Mouse (Mus musculus) limb, embryonic 14.5 days (tissue): ENCODE results near the gene Cacna1g. TPM values are rescaled to one million over a fixed set of nuclear protein-coding genes. Genes with fewer than 3 reads are reported as not detected.

Experiments used
- ATAC-seq: fragments of 200-750 bp; cut with Nextera tagmentation; 2 replicates; pipeline ENCODE4 v1.8.0; 2017; ENCODE audit warnings: low read depth, moderate number of reproducible peaks, moderate TSS enrichment; ENCODE audit not compliant: low FRiP score
- DNase-seq: peaks from one replicate; pipeline ENCODE4 v3.0.0-alpha.2; 2015; ENCODE audit warnings: low spot score
- H3K27ac ChIP-seq: fragments of 300-500 bp; sonication (generic); replicated peaks from 2 replicates; pipeline ENCODE4 v1.5.1; 2014; ENCODE audit warnings: low read depth, mild to moderate bottlenecking, low read length, moderate library complexity, mixed read lengths
- H3K27me3 ChIP-seq: fragments of 300-500 bp; sonication (generic); 2 replicates; pipeline ENCODE4 v1.6.1; 2014; ENCODE audit warnings: low read length, mixed read lengths; ENCODE audit not compliant: control insufficient read depth, insufficient read depth
- H3K36me3 ChIP-seq: fragments of 300-500 bp; sonication (generic); 2 replicates; pipeline ENCODE4 v1.6.1; 2014; ENCODE audit warnings: mild to moderate bottlenecking, low read length, moderate library complexity, mixed read lengths; ENCODE audit not compliant: control insufficient read depth, insufficient read depth
- H3K4me1 ChIP-seq: fragments of 300-500 bp; sonication (generic); 2 replicates; pipeline ENCODE4 v1.6.1; 2014; ENCODE audit warnings: antibody characterized with exemption, low read length, mixed read lengths; ENCODE audit not compliant: control insufficient read depth, insufficient read depth
- H3K4me2 ChIP-seq: fragments of 300-500 bp; sonication (generic); replicated peaks from 2 replicates; pipeline ENCODE4 v1.6.1; 2014; ENCODE audit warnings: low read depth, mild to moderate bottlenecking, low read length, moderate library complexity; ENCODE audit not compliant: severe bottlenecking
- H3K4me3 ChIP-seq: fragments of 300-500 bp; sonication (generic); replicated peaks from 2 replicates; pipeline ENCODE4 v1.5.1; 2014; ENCODE audit warnings: low read length
- H3K9ac ChIP-seq: fragments of 300-500 bp; sonication (generic); 2 replicates; pipeline ENCODE4 v1.6.1; 2014; ENCODE audit warnings: mild to moderate bottlenecking, low read depth, low read length, moderate library complexity; ENCODE audit not compliant: severe bottlenecking
- H3K9me3 ChIP-seq: fragments of 300-500 bp; sonication (generic); 2 replicates; pipeline ENCODE4 v1.6.1; 2016; ENCODE audit warnings: low read length; ENCODE audit not compliant: control insufficient read depth
- POLR2A ChIP-seq: fragments of 200-500 bp; IDR thresholded peaks from 2 replicates; pipeline ENCODE4 v1.8.0; 2012; ENCODE audit warnings: inconsistent platforms, mild to moderate bottlenecking, moderate library complexity, borderline replicate concordance; ENCODE audit not compliant: insufficient read depth, insufficient read length; ENCODE audit errors: extremely low read depth
- WGBS: fragments of 180-500 bp; shearing (Covaris S2); extraction: QIAGEN DNeasy Blood & Tissue Kit; methylation state at CpG from one replicate; pipeline ENCODE4 v1.1.7; 2014; 5-methylcytosine and 5-hydroxymethylcytosine counted together
- polyA plus RNA-seq, 2 experiments: library from polyadenylated mRNA; depleted of rRNA in 1 of 2; stranded (reverse) in 1 of 2; unstranded in 1 of 2; fragments of >200 nt; fragmentation: Nextera tagmentation in 1 of 2; extraction: Ambion mirVana in 1 of 2; gene quantifications; 2 replicates each; pipeline versions ENCODE4 v1.2.1 to v1.2.3; 2012 to 2014

The Cacna1g gene
- polyA plus RNA-seq, 2 experiments, result 49.0 to 449 TPM

DNA sequence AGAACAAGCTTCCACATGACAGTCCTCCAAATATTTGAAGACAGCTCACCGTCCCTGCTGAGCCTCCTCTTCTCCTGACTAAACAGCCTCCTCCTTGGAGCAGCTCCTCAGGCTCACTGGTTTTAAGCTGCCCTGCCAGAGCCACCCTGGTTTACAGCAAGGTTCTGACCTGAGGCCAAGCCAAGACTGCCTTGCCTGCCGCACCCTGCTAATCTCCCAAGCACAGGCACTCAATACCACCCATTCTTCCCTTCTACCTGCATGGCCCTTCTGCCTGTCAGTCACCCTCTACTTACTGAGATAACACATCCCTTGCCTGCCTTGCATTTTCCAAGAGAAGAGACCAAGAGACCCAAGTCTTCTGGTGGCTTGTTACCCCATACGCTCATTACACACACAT, 17.7 kb downstream of the Cacna1g start:
- no peak overlapping the region for H3K27ac ChIP-seq
- DNase-seq (no peak), ATAC-seq (no peak)
- H3K27me3 ChIP-seq, result no peaks in the 10 kb centered on the region
- TF ChIP-seq POLR2A, result no peak
- no peaks in the 10 kb centered on the region for H3K9me3 ChIP-seq
- H3K4me2 ChIP-seq, result no peak overlapping the region
- peaks cover 5% of the 10 kb centered on the region; the same call in 1 of the 2 replicates for H3K4me1 ChIP-seq
- no peak overlapping the region for H3K9ac ChIP-seq
- no peak overlapping the region for H3K4me3 ChIP-seq
- H3K36me3 ChIP-seq, result peaks cover 93% of the 10 kb centered on the region
- 79% methylated on average over 3 of the region's 3 CpGs for WGBS

DNA sequence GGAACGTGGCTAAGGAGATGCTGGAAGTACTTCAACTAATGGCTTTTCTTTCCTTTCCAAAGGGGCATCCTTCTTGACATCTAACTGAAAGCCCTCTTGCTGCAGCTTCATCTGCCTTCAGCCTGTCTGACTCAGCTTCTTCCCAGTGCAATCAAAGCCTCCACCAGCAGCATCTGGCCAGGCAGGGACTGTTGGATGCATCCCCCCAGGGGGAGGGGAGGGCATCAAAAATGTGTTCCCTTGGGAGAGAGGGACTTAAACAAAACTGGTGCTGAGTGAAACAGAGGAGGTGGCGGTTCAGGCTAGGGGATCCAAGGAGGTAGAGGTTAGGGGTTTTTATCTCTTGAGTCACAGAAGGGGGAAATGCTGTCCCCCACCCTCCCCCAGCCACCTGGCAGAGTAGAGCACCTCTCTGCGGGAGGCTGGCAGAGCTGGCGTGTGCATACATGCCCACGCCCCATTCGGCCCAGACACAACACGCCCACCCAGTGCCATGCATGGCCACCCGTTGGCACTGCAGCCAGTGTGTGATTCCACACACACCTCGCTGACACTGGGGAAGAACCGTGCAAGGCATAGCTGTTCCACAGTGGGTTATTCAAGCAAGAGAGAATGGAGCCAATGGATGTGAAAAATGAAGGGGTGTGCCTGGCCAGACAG, 18.7 kb downstream of the Cacna1g start:
- Histone ChIP-seq H3K9ac (no peak overlapping the region), H3K36me3 (peaks cover 92% of the 10 kb centered on the region)
- 83% methylated on average over 10 of the region's 10 CpGs for WGBS

DNA sequence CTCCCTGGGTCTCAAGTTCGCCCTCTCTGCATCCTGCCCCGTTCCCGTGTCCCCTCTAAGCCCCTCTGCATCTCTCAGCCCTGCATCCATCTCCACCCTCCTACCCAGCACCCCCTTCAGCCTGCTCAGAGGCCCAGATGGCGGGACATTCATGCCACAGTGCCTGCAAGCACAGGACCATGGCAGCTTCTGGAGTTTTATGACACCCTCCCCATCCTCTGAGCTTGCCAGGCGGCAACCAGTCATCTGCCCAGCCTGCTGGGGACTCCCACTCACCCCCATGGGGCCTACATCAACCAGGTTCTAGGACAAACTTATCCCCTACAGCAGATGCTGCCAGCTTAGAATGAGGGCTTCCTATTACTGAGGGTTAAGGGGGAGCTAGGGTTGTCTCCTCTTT, 19.2 kb downstream of the Cacna1g start:
- Histone ChIP-seq H3K9me3 (no peaks in the 10 kb centered on the region), H3K9ac (no peak overlapping the region), H3K4me2 (no peak overlapping the region), H3K36me3 (peaks cover 92% of the 10 kb centered on the region), H3K27me3 (no peaks in the 10 kb centered on the region; the same call in 1 of the 2 replicates), H3K4me1 (peaks cover 10% of the 10 kb centered on the region; the same call in 1 of the 2 replicates), H3K4me3 (no peak overlapping the region), H3K27ac (no peak overlapping the region)
- DNase-seq (no peak), ATAC-seq (no peak)
- 60% methylated on average over 5 of the region's 5 CpGs for whole genome bisulfite sequencing
- no peak for TF ChIP-seq POLR2A

More for the DNA sequence above, 18.7 kb downstream of the Cacna1g start:
- Histone ChIP-seq H3K4me2 (no peak overlapping the region), H3K4me1 (peaks cover 10% of the 10 kb centered on the region; the same call in 1 of the 2 replicates), H3K27ac (no peak overlapping the region), H3K27me3 (no peaks in the 10 kb centered on the region; the same call in 1 of the 2 replicates), H3K9me3 (no peaks in the 10 kb centered on the region), H3K4me3 (no peak overlapping the region)
- no peak for ATAC-seq
- TF ChIP-seq POLR2A, result no peak
- no peak for DNase-seq

DNA sequence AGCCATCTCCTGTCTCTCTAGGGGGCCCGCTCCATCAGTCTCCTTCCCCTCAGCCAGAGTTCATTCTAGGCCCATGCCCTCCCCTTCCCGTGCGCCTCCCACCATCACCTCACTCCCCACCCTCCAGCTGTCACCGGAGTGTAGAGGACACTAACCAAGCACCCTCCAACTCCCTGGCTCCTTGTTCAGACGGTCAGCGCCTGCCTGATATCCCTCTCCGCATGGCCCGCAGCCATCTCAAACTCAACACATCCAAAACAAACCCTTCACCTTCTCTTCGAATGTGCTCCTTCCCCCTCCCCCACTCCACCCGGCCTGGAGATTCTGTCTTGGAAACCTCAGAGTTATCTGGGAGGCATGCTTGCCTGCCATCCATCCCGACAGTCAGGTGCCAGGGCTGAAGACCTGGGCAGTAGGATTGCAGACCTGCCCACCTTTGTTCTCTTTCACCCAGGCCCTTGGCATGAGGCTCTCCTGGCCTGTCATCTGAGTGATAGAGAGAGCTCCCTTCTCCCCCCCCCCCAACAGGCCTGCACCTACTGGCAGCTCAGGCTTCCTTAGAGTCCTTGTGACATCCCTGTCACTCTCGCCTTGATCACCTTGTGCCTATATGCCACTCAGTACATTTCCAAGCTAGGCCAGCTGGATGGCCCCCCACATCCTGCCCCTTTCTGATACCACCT, 22.8 kb downstream of the Cacna1g start:
- Histone ChIP-seq H3K9ac (no peak overlapping the region), H3K4me1 (peaks cover 12% of the 10 kb centered on the region; the same call in 1 of the 2 replicates), H3K36me3 (peaks cover 76% of the 10 kb centered on the region), H3K4me3 (no peak overlapping the region), H3K27ac (no peak overlapping the region), H3K9me3 (no peaks in the 10 kb centered on the region), H3K27me3 (no peaks in the 10 kb centered on the region; the same call in 1 of the 2 replicates), H3K4me2 (no peak overlapping the region)
- WGBS, result 51% methylated on average over 12 of the region's 12 CpGs
- ATAC-seq (no peak), DNase-seq (no peak)
- TF ChIP-seq POLR2A, result no peak

DNA sequence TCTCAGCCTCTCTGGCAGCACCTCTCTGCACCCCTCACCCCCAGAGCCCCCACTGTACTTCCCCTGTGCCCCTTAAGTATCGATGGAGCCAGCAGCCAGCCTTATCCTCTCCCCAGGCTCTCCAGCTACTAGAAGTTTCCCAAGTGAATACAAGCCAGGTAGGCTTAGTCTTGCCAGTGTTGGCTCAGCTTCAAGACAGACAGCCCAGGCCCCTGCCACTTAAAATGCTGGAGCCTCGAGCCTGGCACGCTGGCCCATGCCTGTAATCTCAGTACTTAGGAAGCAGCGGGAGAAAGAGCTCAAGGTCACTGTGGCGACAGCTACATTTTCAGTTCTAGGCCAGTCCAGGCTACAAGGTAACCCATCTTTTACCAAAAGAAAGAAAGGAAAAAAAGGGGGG, 24.1 kb downstream of the Cacna1g start:
- Histone ChIP-seq H3K36me3 (peaks cover 73% of the 10 kb centered on the region), H3K4me2 (no peak overlapping the region), H3K27ac (no peak overlapping the region), H3K27me3 (no peaks in the 10 kb centered on the region; the same call in 1 of the 2 replicates), H3K9me3 (no peaks in the 10 kb centered on the region), H3K9ac (no peak overlapping the region), H3K4me1 (peaks cover 26% of the 10 kb centered on the region), H3K4me3 (no peak overlapping the region)
- DNase-seq, result no peak
- TF ChIP-seq POLR2A, result no peak
- no peak for ATAC-seq
- WGBS, result 66% methylated on average over 5 of the region's 5 CpGs
